27 mouse cellular contexts compared by ENCODE assay signal in the genomic region with DNA sequence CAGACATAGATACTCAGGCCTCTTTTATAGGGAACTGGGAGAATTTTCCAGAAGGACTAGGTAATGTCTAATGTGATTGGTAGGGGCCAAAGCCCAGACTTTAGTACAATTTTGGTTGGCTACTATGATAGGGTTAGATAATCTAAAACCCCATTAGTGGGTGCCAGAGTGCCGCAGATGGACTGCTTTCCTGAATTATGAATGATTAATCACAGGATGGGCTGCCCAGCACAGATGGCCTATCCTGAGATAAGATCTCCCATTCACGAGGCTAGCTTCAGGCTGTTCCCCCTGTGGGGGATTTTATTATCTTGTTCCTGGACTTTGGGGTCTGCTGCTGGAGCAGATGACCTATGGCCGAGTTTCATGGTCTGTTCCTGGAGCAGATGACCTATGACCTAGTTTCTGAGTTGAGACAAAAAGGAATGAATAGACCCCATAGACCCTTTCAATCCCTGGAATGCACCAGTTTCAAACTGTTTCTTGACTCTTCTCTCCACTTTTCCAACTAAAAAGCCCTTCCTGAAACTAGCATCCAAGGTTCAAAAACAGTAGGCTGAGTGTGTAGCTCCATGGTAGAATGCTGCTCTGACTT. TPM values are rescaled to one million over a fixed set of nuclear protein-coding genes. Genes with fewer than 3 reads are reported as not detected.
DNase-seq lines count a peak whose midpoint lies in the region; ATAC-seq and TF ChIP-seq lines count a peak whose summit lies in the region.
"Had no signal": no experiment of that assay in that cellular context is flagged by ENCODE, and none has a peak within 500 bp of the region (broad histone marks: within the 10 kb centered on the region; RNA-seq: fewer than 3 reads in every experiment).

No protein-coding gene starts in this region.

- WGBS in hindbrain, embryonic 10.5 days, result 14% methylated on average over 3 of the region's 3 CpGs
- WGBS in hindbrain, postnatal 0 days, result 36% methylated on average over 3 of the region's 3 CpGs
- WGBS in liver, adult 2 months, result 38% methylated on average over 3 of the region's 3 CpGs
- WGBS in liver, postnatal 0 days (ENCODE audit: insufficient replicate concordance), result 49% methylated on average over 3 of the region's 3 CpGs
- 48% methylated on average over 3 of the region's 3 CpGs for WGBS in midbrain, embryonic 10.5 days

- DNase-seq in hindbrain, embryonic 10.5 days (ENCODE audit: low spot score), result peak; percentile 38
- DNase-seq in hindbrain, postnatal 0 days (ENCODE audit: low spot score), result no peak
- DNase-seq in liver, adult 2 months (ENCODE audit: extremely low read depth, low read depth, low spot score), result peak; percentile 26
- DNase-seq in liver, postnatal 0 days, result no peak
- peak; percentile 13 for DNase-seq in embryo, embryonic 9.5 days (ENCODE audit: extremely low spot score)
- DNase-seq in midbrain, embryonic 10.5 days (ENCODE audit: low spot score), result no peak
- no peak for DNase-seq in spleen, postnatal 10 days (ENCODE audit: low spot score in 2 of 2)
- DNase-seq: adrenal gland, postnatal 14 days; cerebellum, adult 11 months; cerebellum, adult 9-10 months; cerebellum, postnatal 36 days; gastrocnemius, postnatal 14 days; heart, adult 18-20 months; heart, postnatal 4 days; kidney, postnatal 25 days; lung, postnatal 4 days; right cerebral cortex, postnatal 25 days; thymus, postnatal 25 days had no signal

- no peak for TF ChIP-seq POLR2A in liver, adult 2 months (IDR thresholded peaks at IDR 0.05; ENCODE audit: extremely low read depth, insufficient read depth, low read length)

- TF ChIP-seq CTCF in hindbrain, postnatal 0 days (IDR thresholded peaks at IDR 0.05; ENCODE audit: low read depth), result no peak
- no peak for TF ChIP-seq CTCF in liver, adult 2 months (IDR thresholded peaks at IDR 0.05; ENCODE audit: low read depth, low read length)
- TF ChIP-seq CTCF in liver, postnatal 0 days (IDR thresholded peaks at IDR 0.05; ENCODE audit: low read depth), result no peak

- no peaks in the 10 kb centered on the region for H3K36me3 ChIP-seq in hindbrain, embryonic 10.5 days
- H3K36me3 ChIP-seq in hindbrain, postnatal 0 days (ENCODE audit: insufficient read depth, low read length), result no peaks in the 10 kb centered on the region
- H3K36me3 ChIP-seq in liver, adult 2 months (ENCODE audit: control insufficient read depth, insufficient read depth, low read length), result no peaks in the 10 kb centered on the region
- H3K36me3 ChIP-seq in liver, postnatal 0 days (replicated peaks; ENCODE audit: insufficient read depth, low read length), result no peaks in the 10 kb centered on the region
- H3K36me3 ChIP-seq in midbrain, embryonic 10.5 days, result no peaks in the 10 kb centered on the region
- H3K36me3 ChIP-seq: intestine, embryonic 15.5 days; limb, embryonic 10.5 days; limb, embryonic 15.5 days; midbrain, embryonic 13.5 days; neural tube, embryonic 13.5 days had no signal

- no peak for TF ChIP-seq EP300 in liver, postnatal 0 days (IDR thresholded peaks at IDR 0.05; ENCODE audit: low read depth)

- no peaks in the 10 kb centered on the region for H3K79me2 ChIP-seq in liver, adult 2 months (ENCODE audit: control insufficient read depth, insufficient read depth, low read length)

- H3K27me3 ChIP-seq in hindbrain, embryonic 10.5 days (ENCODE audit: insufficient read depth, poor library complexity, severe bottlenecking), result no peaks in the 10 kb centered on the region
- no peaks in the 10 kb centered on the region for H3K27me3 ChIP-seq in hindbrain, postnatal 0 days (ENCODE audit: insufficient read depth, low read length)
- no peaks in the 10 kb centered on the region for H3K27me3 ChIP-seq in liver, adult 2 months (ENCODE audit: control insufficient read depth, insufficient read depth, low read length)
- H3K27me3 ChIP-seq in liver, postnatal 0 days (ENCODE audit: insufficient read depth, low read length), result no peaks in the 10 kb centered on the region
- no peaks in the 10 kb centered on the region for H3K27me3 ChIP-seq in midbrain, embryonic 10.5 days (ENCODE audit: low read depth, poor library complexity, severe bottlenecking)
- H3K27me3 ChIP-seq: intestine, embryonic 15.5 days; limb, embryonic 15.5 days; megakaryocyte, embryonic 14.5 days; midbrain, embryonic 13.5 days; neural tube, embryonic 13.5 days had no signal

- H3K4me2 ChIP-seq in hindbrain, postnatal 0 days (ENCODE audit: low read depth, low read length), result no peak overlapping the region
- no peak overlapping the region for H3K4me2 ChIP-seq in liver, postnatal 0 days (ENCODE audit: low read depth, low read length)
- H3K4me2 ChIP-seq: heart, embryonic 11.5 days; intestine, embryonic 15.5 days; limb, embryonic 15.5 days; midbrain, embryonic 13.5 days; neural tube, embryonic 13.5 days had no signal

- peaks cover 33% of the 10 kb centered on the region for H3K4me1 ChIP-seq in hindbrain, embryonic 10.5 days (replicated peaks)
- peaks cover 3% of the 10 kb centered on the region; the same call in 1 of the 2 replicates for H3K4me1 ChIP-seq in hindbrain, postnatal 0 days (ENCODE audit: insufficient read depth, low read length)
- H3K4me1 ChIP-seq in liver, adult 2 months (ENCODE audit: control insufficient read depth, insufficient read depth, low read length), result peaks cover 6% of the 10 kb centered on the region; the same call in 1 of the 2 replicates
- peaks cover 20% of the 10 kb centered on the region for H3K4me1 ChIP-seq in liver, postnatal 0 days (ENCODE audit: insufficient read depth)
- peaks cover 32% of the 10 kb centered on the region for H3K4me1 ChIP-seq in midbrain, embryonic 10.5 days
- H3K4me1 ChIP-seq: intestine, embryonic 15.5 days had no signal

- H3K4me3 ChIP-seq in hindbrain, embryonic 10.5 days, result no peak overlapping the region
- H3K4me3 ChIP-seq in hindbrain, postnatal 0 days (ENCODE audit: low read length), result no peak overlapping the region
- H3K4me3 ChIP-seq in liver, adult 2 months (ENCODE audit: insufficient read depth, low read depth, low read length), result no peak overlapping the region
- no peak overlapping the region for H3K4me3 ChIP-seq in liver, postnatal 0 days (ENCODE audit: low read depth, low read length)
- H3K4me3 ChIP-seq in midbrain, embryonic 10.5 days, result no peak overlapping the region
- H3K4me3 ChIP-seq: intestine, embryonic 15.5 days; limb, embryonic 10.5 days; limb, embryonic 15.5 days; megakaryocyte, embryonic 14.5 days; midbrain, embryonic 13.5 days; neural tube, embryonic 13.5 days had no signal

- peaks cover 3% of the 10 kb centered on the region; the same call in 1 of the 2 replicates for H3K9me3 ChIP-seq in hindbrain, embryonic 10.5 days
- no peaks in the 10 kb centered on the region for H3K9me3 ChIP-seq in hindbrain, postnatal 0 days (ENCODE audit: low read length)
- H3K9me3 ChIP-seq in liver, postnatal 0 days (ENCODE audit: low read length), result no peaks in the 10 kb centered on the region
- H3K9me3 ChIP-seq in midbrain, embryonic 10.5 days (replicated peaks), result no peaks in the 10 kb centered on the region
- H3K9me3 ChIP-seq: intestine, embryonic 15.5 days; limb, embryonic 10.5 days; limb, embryonic 15.5 days; megakaryocyte, embryonic 14.5 days; midbrain, embryonic 13.5 days; neural tube, embryonic 13.5 days had no signal

- H3K27ac ChIP-seq in hindbrain, embryonic 10.5 days, result 0 out of 2 replicates have a peak overlapping the region, but pooled peaks have one; percentile 8
- no peak overlapping the region for H3K27ac ChIP-seq in hindbrain, postnatal 0 days
- no peak overlapping the region for H3K27ac ChIP-seq in liver, adult 2 months (replicated peaks; ENCODE audit: insufficient read depth, low read depth, low read length)
- no peak overlapping the region for H3K27ac ChIP-seq in liver, postnatal 0 days (ENCODE audit: low read depth)
- no peak overlapping the region for H3K27ac ChIP-seq in midbrain, embryonic 10.5 days (replicated peaks)
- H3K27ac ChIP-seq: intestine, embryonic 15.5 days; limb, embryonic 10.5 days; limb, embryonic 15.5 days; midbrain, embryonic 13.5 days; neural tube, embryonic 13.5 days had no signal

- ATAC-seq in hindbrain, postnatal 0 days, result no peak
- ATAC-seq in liver, postnatal 0 days, result no peak
- ATAC-seq: forebrain, embryonic 14.5 days; hindbrain, embryonic 16.5 days; intestine, embryonic 15.5 days; midbrain, embryonic 13.5 days had no signal

- no peak overlapping the region for H3K9ac ChIP-seq in hindbrain, postnatal 0 days (replicated peaks; ENCODE audit: low read length)
- no peak overlapping the region for H3K9ac ChIP-seq in liver, adult 2 months (ENCODE audit: low read depth, low read length)
- no peak overlapping the region for H3K9ac ChIP-seq in liver, postnatal 0 days (replicated peaks)
- H3K9ac ChIP-seq: intestine, embryonic 15.5 days; limb, embryonic 15.5 days; midbrain, embryonic 13.5 days; neural tube, embryonic 13.5 days had no signal

RNA-seq across cellular contexts. Expression of a gene that starts 4.7 kb away (rescaled TPM):
- 34.7 and 39.3 TPM in 2 replicates for polyA plus RNA-seq in hindbrain, embryonic 10.5 days (2016; fragmentation: Nextera tagmentation; extraction: Ambion mirVana)
- total RNA-seq in hindbrain, postnatal 0 days (2014; rRNA removed), result 26.1 and 29.4 TPM in 2 replicates
- polyA plus RNA-seq in hindbrain, postnatal 0 days (2015; fragmentation: Nextera tagmentation; extraction: Ambion mirVana), result 37.3 and 38.9 TPM in 2 replicates
- total RNA-seq in liver, adult 2 months (2014; rRNA removed), result 17.8 and 19.5 TPM in 2 replicates
- polyA plus RNA-seq in liver, adult 2 months (2012; rRNA removed), result 7.2 and 9.3 TPM in 2 replicates
- polyA plus RNA-seq in liver, postnatal 0 days (2015; fragmentation: Nextera tagmentation; extraction: Ambion mirVana), result 22.7 and 23.9 TPM in 2 replicates
- polyA plus RNA-seq in midbrain, embryonic 10.5 days (2016; fragmentation: Nextera tagmentation; extraction: Ambion mirVana), result 37.5 and 39.5 TPM in 2 replicates

RNA-seq across cellular contexts. Expression of a gene that starts 52.8 kb away (rescaled TPM):
- 7.2 and 9.2 TPM in 2 replicates for polyA plus RNA-seq in hindbrain, embryonic 10.5 days (2016; fragmentation: Nextera tagmentation; extraction: Ambion mirVana)
- 43.5 and 48.0 TPM in 2 replicates for total RNA-seq in hindbrain, postnatal 0 days (2014; rRNA removed)
- polyA plus RNA-seq in hindbrain, postnatal 0 days (2015; fragmentation: Nextera tagmentation; extraction: Ambion mirVana), result 30.7 and 31.4 TPM in 2 replicates
- 1.9 and 2.9 TPM in 2 replicates for total RNA-seq in liver, adult 2 months (2014; rRNA removed)
- 0.98 and 1.1 TPM in 2 replicates for polyA plus RNA-seq in liver, adult 2 months (2012; rRNA removed)
- polyA plus RNA-seq in liver, postnatal 0 days (2015; fragmentation: Nextera tagmentation; extraction: Ambion mirVana), result 3.8 and 4.5 TPM in 2 replicates
- 8.9 and 10.4 TPM in 2 replicates for polyA plus RNA-seq in midbrain, embryonic 10.5 days (2016; fragmentation: Nextera tagmentation; extraction: Ambion mirVana)

Comparison
In these comparisons a context has a peak if more than half of its experiments do, and no peak if none do; other contexts are left out.
1. DNase-seq: peak in hindbrain, embryonic 10.5 days (single experiment), liver, adult 2 months (single experiment) and embryo, embryonic 9.5 days (single experiment); none in hindbrain, postnatal 0 days (single experiment), liver, postnatal 0 days (single experiment), midbrain, embryonic 10.5 days (single experiment) and spleen, postnatal 10 days (0 of 2).